Mouse (Mus musculus) lung, postnatal 0 days (tissue): ENCODE data around the gene Armc10. TPM values are rescaled to one million over a fixed set of nuclear protein-coding genes. Genes with fewer than 3 reads are reported as not detected.

Source experiments
- polyA plus RNA-seq: library from polyadenylated mRNA; unstranded; fragments of >200 nt; fragmentation: Nextera tagmentation; extraction: Ambion mirVana; gene quantifications from 2 replicates; pipeline ENCODE4 v1.2.1, GENCODE M21; 2015

Armc10 gene
- polyA plus RNA-seq, 1 experiment from 2014 or later, result 33.4 TPM

Other genes with a start within 250 kb of the Armc10 start
- gene Ccdc146, start 221.1 kb upstream of the Armc10 start, polyA plus RNA-seq, result 3.4 and 6.0 TPM in 2 replicates
- 1.7 and 2.8 TPM in 2 replicates for gene Fam185a, start 220.9 kb upstream of the Armc10 start, polyA plus RNA-seq
- gene Lrrc17, start 102.3 kb upstream of the Armc10 start, polyA plus RNA-seq, result 33.5 and 35.7 TPM in 2 replicates
- gene Fbxl13, start 179 bp upstream of the Armc10 start, polyA plus RNA-seq, result 1.1 and 1.2 TPM in 2 replicates
- 2.1 and 2.5 TPM in 2 replicates for gene Napepld, start 55.6 kb downstream of the Armc10 start, polyA plus RNA-seq
- gene Pmpcb, start 91.3 kb downstream of the Armc10 start, polyA plus RNA-seq, result 41.8 and 49.0 TPM in 2 replicates
- 34.2 and 35.4 TPM in 2 replicates for gene Dnajc2, start 139.4 kb downstream of the Armc10 start, polyA plus RNA-seq
- 105 and 108 TPM in 2 replicates for gene Psmc2, start 139.5 kb downstream of the Armc10 start, polyA plus RNA-seq
- not detected in 2 replicates for gene Slc26a5, start 219.8 kb downstream of the Armc10 start, polyA plus RNA-seq